Mouse (Mus musculus) embryonic facial prominence, embryonic 14.5 days (tissue): ENCODE data around the gene Zfp418. TPM values are rescaled to one million over a fixed set of nuclear protein-coding genes. Genes with fewer than 3 reads are reported as not detected.
"Not testable (repeated sequence)": the region's sequence is repeated elsewhere in the genome, so short reads cannot be mapped to it uniquely, and the experiment has no call there.

Experiments used
- ATAC-seq: fragments of 200-750 bp; cut with Nextera tagmentation; 2 replicates; pipeline ENCODE4 v1.8.0; 2017; ENCODE audit warnings: low read depth, moderate number of reproducible peaks, moderate TSS enrichment
- DNase-seq: peaks from one replicate; pipeline ENCODE4 v3.0.0-alpha.2; 2015; ENCODE audit warnings: low spot score
- H3K27ac ChIP-seq: fragments of 300-500 bp; sonication (generic); replicated peaks from 2 replicates; pipeline ENCODE4 v1.5.1; 2014; ENCODE audit warnings: low read depth, mild to moderate bottlenecking, low read length, moderate library complexity
- H3K27me3 ChIP-seq: fragments of 300-500 bp; sonication (generic); replicated peaks from 2 replicates; pipeline ENCODE4 v1.6.1; 2014; ENCODE audit warnings: low read length; ENCODE audit not compliant: control insufficient read depth, insufficient read depth
- H3K36me3 ChIP-seq: fragments of 300-500 bp; sonication (generic); 2 replicates; pipeline ENCODE4 v1.6.1; 2014; ENCODE audit warnings: low read length, mixed read lengths; ENCODE audit not compliant: control insufficient read depth, insufficient read depth
- H3K4me1 ChIP-seq: fragments of 300-500 bp; sonication (generic); 2 replicates; pipeline ENCODE4 v1.6.1; 2014; ENCODE audit warnings: antibody characterized with exemption, low read length; ENCODE audit not compliant: control insufficient read depth, insufficient read depth
- H3K4me2 ChIP-seq: fragments of 300-500 bp; sonication (generic); 2 replicates; pipeline ENCODE4 v1.6.1; 2014; ENCODE audit warnings: low read depth, mild to moderate bottlenecking, low read length, moderate library complexity, mixed read lengths
- H3K4me3 ChIP-seq: fragments of 300-500 bp; sonication (generic); 2 replicates; pipeline ENCODE4 v1.5.1; 2014; ENCODE audit warnings: low read depth, mild to moderate bottlenecking, low read length
- H3K9ac ChIP-seq: fragments of 300-500 bp; sonication (generic); 2 replicates; pipeline ENCODE4 v1.6.1; 2014; ENCODE audit warnings: low read depth, mild to moderate bottlenecking, low read length, moderate library complexity, mixed read lengths
- H3K9me3 ChIP-seq: fragments of 300-500 bp; sonication (generic); 2 replicates; pipeline ENCODE4 v1.6.1; 2016; ENCODE audit warnings: low read length; ENCODE audit not compliant: control insufficient read depth
- WGBS: fragments of 180-500 bp; shearing (Covaris S2); extraction: QIAGEN DNeasy Blood & Tissue Kit; methylation state at CpG from one replicate; pipeline ENCODE4 v1.1.7; 2014; 5-methylcytosine and 5-hydroxymethylcytosine counted together
- polyA plus RNA-seq: library from polyadenylated mRNA; unstranded; fragments of >200 nt; fragmentation: Nextera tagmentation; extraction: Ambion mirVana; gene quantifications from 2 replicates; pipeline ENCODE4 v1.2.1, GENCODE M21; 2014

Zfp418 gene
- polyA plus RNA-seq, 1 experiment from 2014 or later = 2.8 TPM

DNA sequence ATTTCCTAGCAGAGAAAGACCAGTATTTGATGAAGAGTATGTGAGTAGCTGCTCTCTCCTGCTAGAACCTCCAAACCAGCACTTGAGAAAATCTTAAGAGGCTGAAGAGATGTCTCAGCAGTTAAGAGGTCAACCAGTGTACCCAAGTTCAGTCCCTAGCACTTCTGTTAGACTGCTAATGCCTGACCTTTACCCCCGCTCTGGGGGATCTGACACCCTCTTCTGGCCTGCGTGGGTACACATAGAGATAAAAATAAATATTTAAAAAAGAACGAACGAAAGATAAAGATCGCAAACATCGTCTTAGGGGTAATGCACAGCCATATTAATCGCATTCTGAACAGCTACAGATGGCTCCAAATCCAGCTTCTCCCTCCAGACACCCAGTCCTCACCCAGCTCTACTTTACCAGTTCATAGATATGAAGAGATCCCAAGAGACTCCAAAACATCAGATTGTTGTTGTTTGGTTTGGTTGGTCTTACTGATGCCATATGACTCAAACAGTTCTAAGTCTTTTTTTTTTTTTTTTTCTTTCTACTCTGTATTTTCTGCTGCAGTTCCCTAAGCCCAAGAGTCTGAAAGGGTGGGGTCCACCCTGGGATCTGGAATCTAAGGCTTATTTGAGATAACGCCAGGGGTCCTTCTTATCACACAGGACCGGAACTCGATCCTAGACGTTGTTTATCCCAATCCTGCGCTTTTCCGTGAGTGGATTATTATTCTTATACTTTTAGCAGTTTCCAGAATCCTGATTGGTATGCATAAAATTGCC, 16.5 kb downstream of the Zfp418 start:
- peak overlapping the region; percentile 47 for H3K4me2 ChIP-seq

DNA sequence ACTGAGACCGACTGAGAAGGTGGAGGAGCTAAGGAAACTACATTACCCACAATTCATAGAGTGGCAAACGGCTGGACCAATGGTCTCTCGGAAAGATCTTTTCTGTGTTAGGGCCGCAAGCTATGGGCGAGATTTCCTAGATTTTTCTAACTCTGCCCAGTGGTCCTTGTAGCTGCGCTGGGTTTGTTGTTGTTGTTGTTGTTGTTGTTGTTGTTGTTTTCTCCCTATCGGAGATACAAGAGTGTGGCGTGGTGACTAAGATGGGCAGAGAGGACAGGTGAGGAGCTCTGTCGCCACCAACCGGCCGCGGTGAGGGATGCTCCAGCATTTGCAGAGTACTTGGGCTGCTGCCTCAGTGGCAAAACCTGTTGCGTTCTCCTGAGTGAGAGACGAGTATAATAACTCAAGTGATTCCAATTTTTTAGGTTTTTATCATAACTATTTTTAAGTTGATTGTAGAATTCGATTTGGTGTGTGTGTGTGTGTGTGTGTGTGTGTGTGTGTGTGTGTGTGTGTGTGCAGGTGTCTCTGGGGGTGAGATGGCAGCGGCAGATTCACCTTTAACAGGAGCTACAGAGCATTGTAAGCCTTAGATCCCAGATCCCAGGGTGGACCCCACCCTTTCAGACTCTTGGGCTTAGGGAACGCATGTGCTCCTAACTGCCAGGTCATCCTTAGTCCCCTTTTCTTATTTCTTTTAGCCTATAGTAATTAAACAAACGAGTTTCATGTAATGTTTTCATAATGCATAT, 17.2 kb downstream of the Zfp418 start:
- H3K4me1 ChIP-seq = peaks cover 4% of the 10 kb centered on the region; the same call in 1 of the 2 replicates
- H3K27ac ChIP-seq = no peak overlapping the region
- peak overlapping the region; percentile 47 for H3K4me2 ChIP-seq
- no peaks in the 10 kb centered on the region for H3K9me3 ChIP-seq
- peak; percentile 75 for DNase-seq
- WGBS = 12% methylated on average over 18 of the region's 18 CpGs
- peak overlapping the region; percentile 55 for H3K4me3 ChIP-seq
- H3K9ac ChIP-seq = no peak overlapping the region
- no peaks in the 10 kb centered on the region for H3K27me3 ChIP-seq
- H3K36me3 ChIP-seq = 0 out of 2 replicates have a peak, but pooled peaks cover 2% of the 10 kb centered on the region
- ATAC-seq = peak; percentile 94

More for the DNA sequence above, 16.5 kb downstream of the Zfp418 start:
- Histone ChIP-seq H3K9me3 (no peaks in the 10 kb centered on the region), H3K36me3 (peaks cover 8% of the 10 kb centered on the region), H3K27ac (no peak overlapping the region), H3K4me3 (peak overlapping the region; percentile 55), H3K27me3 (no peaks in the 10 kb centered on the region), H3K9ac (no peak overlapping the region), H3K4me1 (peaks cover 4% of the 10 kb centered on the region; the same call in 1 of the 2 replicates)
- 38% methylated on average over 13 of the region's 13 CpGs for WGBS
- DNase-seq = no peak
- ATAC-seq = 0 out of 2 replicates have a peak, but pooled peaks have one; percentile 5

- not testable (repeated sequence) for H3K27ac ChIP-seq, H3K27me3 ChIP-seq, H3K9me3 ChIP-seq, H3K36me3 ChIP-seq, ATAC-seq, H3K4me1 ChIP-seq
- Histone ChIP-seq H3K4me2 (peak within 1 kb of the TSS; percentile 57), H3K9ac (peak within 1 kb of the TSS; percentile 64), H3K4me3 (peak within 1 kb of the TSS; percentile 47)
- DNase-seq = peak; percentile 48
- under 1% methylated on average over 23 of the region's 24 CpGs for WGBS
These were observed 38.4 kb downstream of the Zfp418 start, which contains the start of gene Zfp772 for GRCm38 (mm10) chr7:7209313-7210151. Gene Zfp772 (minus strand): TSS chr7:7209998.

Other genes starting within 250 kb of the Zfp418 start
- gene Aurkc, start 176.0 kb upstream of the Zfp418 start, polyA plus RNA-seq = not detected in 2 replicates
- 11.5 and 13.5 TPM in 2 replicates for gene Zfp954, start 49.8 kb upstream of the Zfp418 start, polyA plus RNA-seq
- gene Zfp773, start 34.6 kb upstream of the Zfp418 start, polyA plus RNA-seq = 0.85 and 1.1 TPM in 2 replicates
- 7.2 and 8.7 TPM in 2 replicates for gene Zfp772, start 38.7 kb downstream of the Zfp418 start, polyA plus RNA-seq
- 0.97 and 1.1 TPM in 2 replicates for gene Vmn2r29, start 76.0 kb downstream of the Zfp418 start, polyA plus RNA-seq
- gene Gm45844, start 107.0 kb downstream of the Zfp418 start, polyA plus RNA-seq = 3.7 and 5.0 TPM in 2 replicates
- gene Clcn4, start 129.5 kb downstream of the Zfp418 start, polyA plus RNA-seq = 49.5 and 50.7 TPM in 2 replicates
- not detected in 2 replicates for gene Vmn2r30, start 166.3 kb downstream of the Zfp418 start, polyA plus RNA-seq
- gene Gm45783, start 203.2 kb downstream of the Zfp418 start, polyA plus RNA-seq = not detected in 2 replicates
- not detected in 2 replicates for gene Vmn2r31, start 228.4 kb downstream of the Zfp418 start, polyA plus RNA-seq